Mouse (Mus musculus): ENCODE data around the gene Nadk2. TPM values are rescaled to one million over a fixed set of nuclear protein-coding genes. Genes with fewer than 3 reads are reported as not detected.

Nadk2 gene
- polyA plus RNA-seq, 1 experiment from 2014 or later = 23.4 TPM

GRCm38 (mm10) chr15:9073067-9073608 is 2.1 kb downstream of the Nadk2 start:
- 62% methylated on average over 12 of the region's 12 CpGs for WGBS
- Histone ChIP-seq H3K27ac (ENCODE audit: low read depth, low read length) (no peak overlapping the region), H3K9ac (ENCODE audit: low read length) (no peak overlapping the region), H3K9me3 (replicated peaks; ENCODE audit: control insufficient read depth, low read length) (no peaks in the 10 kb centered on the region), H3K4me3 (ENCODE audit: low read depth, low read length) (0 out of 2 replicates have a peak overlapping the region, but pooled peaks have one; percentile 88), H3K36me3 (ENCODE audit: control insufficient read depth, insufficient read depth, low read length) (no peaks in the 10 kb centered on the region), H3K4me2 (ENCODE audit: low read length) (peak overlapping the region; percentile 76), H3K4me1 (ENCODE audit: control insufficient read depth, insufficient read depth, low read length) (peaks cover 4% of the 10 kb centered on the region; the same call in 1 of the 2 replicates), H3K27me3 (replicated peaks; ENCODE audit: control insufficient read depth, insufficient read depth, low read length) (no peaks in the 10 kb centered on the region)
- ATAC-seq = no peak
- no peak for DNase-seq (ENCODE audit: low spot score)

DNA sequence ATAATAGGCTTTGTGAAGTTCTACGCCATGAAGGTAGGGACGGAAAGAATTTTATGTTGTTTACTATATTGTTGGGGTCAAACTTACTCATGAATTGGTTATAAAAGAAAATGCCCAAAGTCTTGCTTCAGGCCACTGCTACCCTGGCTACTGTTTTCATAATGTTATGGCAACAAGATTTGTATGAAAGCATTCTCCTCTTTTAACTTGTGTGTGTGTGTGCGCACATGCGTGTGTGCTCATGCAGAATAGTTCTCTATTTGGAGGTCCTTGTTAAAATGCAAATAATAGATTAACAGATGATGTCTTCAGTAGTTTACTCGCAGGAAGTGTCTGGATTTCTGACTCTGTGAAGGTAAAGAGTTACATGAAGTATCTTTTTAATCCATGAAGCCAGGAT is 2.6 kb downstream of the Nadk2 start:
- H3K4me1 ChIP-seq (ENCODE audit: control insufficient read depth, insufficient read depth, low read length) = peaks cover 4% of the 10 kb centered on the region; the same call in 1 of the 2 replicates
- H3K9me3 ChIP-seq (replicated peaks; ENCODE audit: control insufficient read depth, low read length) = no peaks in the 10 kb centered on the region
- WGBS = 76% methylated on average over 5 of the region's 5 CpGs
- H3K27me3 ChIP-seq (replicated peaks; ENCODE audit: control insufficient read depth, insufficient read depth, low read length) = no peaks in the 10 kb centered on the region
- no peak overlapping the region for H3K27ac ChIP-seq (ENCODE audit: low read depth, low read length)
- no peak for DNase-seq (ENCODE audit: low spot score)
- H3K4me2 ChIP-seq (ENCODE audit: low read length) = no peak overlapping the region; the same call in 1 of the 2 replicates
- no peak overlapping the region for H3K4me3 ChIP-seq (ENCODE audit: low read depth, low read length)
- no peak overlapping the region for H3K9ac ChIP-seq (ENCODE audit: low read length)
- no peak for ATAC-seq
- no peaks in the 10 kb centered on the region for H3K36me3 ChIP-seq (ENCODE audit: control insufficient read depth, insufficient read depth, low read length)

DNA sequence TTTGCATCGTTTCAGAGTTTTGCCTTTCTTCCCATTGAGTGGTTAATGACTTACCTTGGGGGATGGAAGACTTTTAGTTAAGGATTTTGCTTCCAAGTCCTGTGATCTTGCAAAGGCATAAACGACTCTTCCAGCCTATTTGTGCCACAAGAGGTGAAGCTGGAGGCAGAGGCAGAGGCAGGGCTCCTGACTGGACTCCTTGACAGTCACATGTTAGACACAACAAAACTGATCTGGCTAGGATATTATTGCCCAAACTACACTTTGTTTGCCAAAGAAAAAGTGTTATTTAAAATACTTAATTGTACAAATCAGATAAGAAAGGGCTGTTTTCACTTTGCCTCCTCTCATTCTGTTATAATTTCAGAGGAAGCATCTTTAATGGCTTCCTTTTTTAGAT is 3.1 kb downstream of the Nadk2 start:
- Histone ChIP-seq H3K9ac (ENCODE audit: low read length) (no peak overlapping the region), H3K27ac (ENCODE audit: low read depth, low read length) (no peak overlapping the region), H3K4me3 (ENCODE audit: low read depth, low read length) (no peak overlapping the region), H3K9me3 (replicated peaks; ENCODE audit: control insufficient read depth, low read length) (no peaks in the 10 kb centered on the region), H3K4me2 (ENCODE audit: low read length) (no peak overlapping the region), H3K36me3 (ENCODE audit: control insufficient read depth, insufficient read depth, low read length) (no peaks in the 10 kb centered on the region), H3K4me1 (ENCODE audit: control insufficient read depth, insufficient read depth, low read length) (peaks cover 4% of the 10 kb centered on the region), H3K27me3 (replicated peaks; ENCODE audit: control insufficient read depth, insufficient read depth, low read length) (no peaks in the 10 kb centered on the region)
- no peak for DNase-seq (ENCODE audit: low spot score)
- no peak for ATAC-seq
- WGBS = 19% methylated on average over 2 of the region's 2 CpGs

DNA sequence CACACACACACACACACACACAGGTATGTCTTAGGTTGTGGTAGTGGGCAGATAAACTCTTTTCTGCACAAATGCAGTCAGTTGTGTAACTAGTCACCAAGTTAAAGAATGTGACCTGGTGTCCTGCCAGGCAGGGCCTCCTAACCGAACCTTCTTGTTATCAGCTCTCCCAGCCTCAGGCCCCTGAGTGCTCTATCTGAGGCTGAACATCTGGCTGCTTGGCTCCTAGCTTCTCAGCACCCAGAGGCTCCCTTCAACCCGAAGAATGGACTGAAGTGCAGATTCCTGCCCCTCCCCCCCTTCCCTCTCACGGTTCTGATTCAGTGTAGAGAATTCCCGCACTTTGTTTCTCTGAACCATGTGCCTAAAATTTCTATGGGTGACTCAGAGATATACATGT is 3.6 kb downstream of the Nadk2 start:
- no peaks in the 10 kb centered on the region for H3K9me3 ChIP-seq (replicated peaks; ENCODE audit: control insufficient read depth, low read length)
- H3K4me1 ChIP-seq (ENCODE audit: control insufficient read depth, insufficient read depth, low read length) = peaks cover 4% of the 10 kb centered on the region
- H3K27ac ChIP-seq (ENCODE audit: low read depth, low read length) = no peak overlapping the region
- H3K27me3 ChIP-seq (replicated peaks; ENCODE audit: control insufficient read depth, insufficient read depth, low read length) = no peaks in the 10 kb centered on the region
- DNase-seq (ENCODE audit: low spot score) (no peak), ATAC-seq (no peak)
- no peak overlapping the region for H3K4me3 ChIP-seq (ENCODE audit: low read depth, low read length)
- no peaks in the 10 kb centered on the region for H3K36me3 ChIP-seq (ENCODE audit: control insufficient read depth, insufficient read depth, low read length)
- H3K9ac ChIP-seq (ENCODE audit: low read length) = no peak overlapping the region
- 23% methylated on average over 4 of the region's 4 CpGs for WGBS
- H3K4me2 ChIP-seq (ENCODE audit: low read length) = no peak overlapping the region

DNA sequence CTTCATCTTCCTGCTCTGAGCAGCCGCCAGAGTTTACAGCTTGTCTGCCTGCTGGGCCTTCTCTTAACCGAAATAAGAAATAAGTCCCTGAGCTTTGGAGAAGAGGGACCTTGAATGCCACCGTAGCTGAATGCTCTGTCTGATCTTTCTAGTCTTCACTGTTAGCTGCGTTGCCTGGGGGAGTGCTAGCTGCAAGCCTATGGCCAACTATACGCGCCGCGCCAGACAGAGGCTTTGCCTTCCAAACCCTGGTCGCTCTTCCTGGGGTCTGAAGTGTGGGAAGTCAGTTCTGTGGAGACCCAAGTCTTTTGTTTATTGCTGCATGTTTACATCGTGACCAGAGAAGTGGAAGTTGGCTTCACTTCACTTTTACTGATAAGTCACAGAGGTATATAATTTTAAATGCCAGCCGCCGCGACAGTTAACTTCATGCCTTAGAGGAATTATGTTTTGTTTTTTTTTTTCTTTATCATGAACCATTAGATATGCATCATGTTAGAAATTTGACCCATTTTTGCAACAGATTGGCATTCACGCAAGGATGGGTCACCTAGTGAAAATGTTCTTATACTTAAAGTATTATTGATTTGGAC is 4.6 kb downstream of the Nadk2 start:
- WGBS = 76% methylated on average over 14 of the region's 14 CpGs
- H3K27me3 ChIP-seq (replicated peaks; ENCODE audit: control insufficient read depth, insufficient read depth, low read length) = no peaks in the 10 kb centered on the region
- H3K4me2 ChIP-seq (ENCODE audit: low read length) = no peak overlapping the region
- no peak overlapping the region for H3K4me3 ChIP-seq (ENCODE audit: low read depth, low read length)
- ATAC-seq (no peak), DNase-seq (ENCODE audit: low spot score) (no peak)
- H3K9me3 ChIP-seq (replicated peaks; ENCODE audit: control insufficient read depth, low read length) = no peaks in the 10 kb centered on the region
- no peaks in the 10 kb centered on the region for H3K36me3 ChIP-seq (ENCODE audit: control insufficient read depth, insufficient read depth, low read length)
- H3K4me1 ChIP-seq (ENCODE audit: control insufficient read depth, insufficient read depth, low read length) = peaks cover 4% of the 10 kb centered on the region
- no peak overlapping the region for H3K9ac ChIP-seq (ENCODE audit: low read length)
- H3K27ac ChIP-seq (ENCODE audit: low read depth, low read length) = no peak overlapping the region

DNA sequence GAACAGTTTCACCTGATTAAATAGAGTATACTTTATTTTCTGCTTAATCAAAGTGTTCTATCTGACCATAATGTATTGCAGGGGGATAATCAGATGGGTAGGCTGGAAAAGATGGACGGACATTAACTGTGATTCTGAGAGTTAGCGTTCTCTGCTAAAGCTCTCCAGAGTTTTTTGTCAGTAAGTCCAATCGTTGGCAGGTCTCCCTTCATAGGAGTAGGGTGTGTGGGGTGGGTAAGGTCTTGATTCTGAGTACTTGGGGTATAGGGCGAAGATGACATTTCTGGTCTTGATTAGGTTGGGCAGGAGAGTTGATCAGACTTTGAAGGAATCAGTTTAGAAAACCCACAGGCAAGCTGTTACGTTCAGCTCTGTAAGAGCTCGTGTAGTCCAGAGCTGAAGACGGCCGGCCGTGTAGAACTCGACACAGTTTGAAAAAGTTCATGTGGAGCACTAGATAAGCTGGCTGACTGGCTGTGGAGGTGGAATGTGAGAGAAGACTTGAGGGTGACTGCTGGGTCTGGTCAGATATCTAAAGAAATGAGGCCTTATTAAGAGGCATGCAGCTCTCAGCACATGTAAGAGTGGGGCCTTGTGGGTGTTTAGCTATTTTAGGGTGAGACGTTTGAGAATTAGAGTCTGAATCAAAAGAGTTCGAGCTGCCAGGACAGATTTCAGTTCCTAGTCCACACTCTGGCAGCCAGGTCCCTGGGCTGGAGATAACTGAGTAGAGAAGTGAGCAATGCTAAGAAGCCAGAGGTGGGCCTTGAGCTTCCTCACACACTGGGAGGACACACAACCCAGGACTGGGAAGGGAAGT is 7.6 kb downstream of the Nadk2 start:
- no peaks in the 10 kb centered on the region for H3K36me3 ChIP-seq (ENCODE audit: control insufficient read depth, insufficient read depth, low read length)
- DNase-seq (ENCODE audit: low spot score) (no peak), ATAC-seq (no peak)
- no peaks in the 10 kb centered on the region for H3K9me3 ChIP-seq (replicated peaks; ENCODE audit: control insufficient read depth, low read length)
- H3K4me1 ChIP-seq (ENCODE audit: control insufficient read depth, insufficient read depth, low read length) = no peaks in the 10 kb centered on the region; the same call in 1 of the 2 replicates
- no peak overlapping the region for H3K4me3 ChIP-seq (ENCODE audit: low read depth, low read length)
- no peak overlapping the region for H3K9ac ChIP-seq (ENCODE audit: low read length)
- H3K27me3 ChIP-seq (replicated peaks; ENCODE audit: control insufficient read depth, insufficient read depth, low read length) = no peaks in the 10 kb centered on the region
- WGBS = 83% methylated on average over 12 of the region's 12 CpGs
- H3K27ac ChIP-seq (ENCODE audit: low read depth, low read length) = no peak overlapping the region
- no peak overlapping the region for H3K4me2 ChIP-seq (ENCODE audit: low read length)

DNA sequence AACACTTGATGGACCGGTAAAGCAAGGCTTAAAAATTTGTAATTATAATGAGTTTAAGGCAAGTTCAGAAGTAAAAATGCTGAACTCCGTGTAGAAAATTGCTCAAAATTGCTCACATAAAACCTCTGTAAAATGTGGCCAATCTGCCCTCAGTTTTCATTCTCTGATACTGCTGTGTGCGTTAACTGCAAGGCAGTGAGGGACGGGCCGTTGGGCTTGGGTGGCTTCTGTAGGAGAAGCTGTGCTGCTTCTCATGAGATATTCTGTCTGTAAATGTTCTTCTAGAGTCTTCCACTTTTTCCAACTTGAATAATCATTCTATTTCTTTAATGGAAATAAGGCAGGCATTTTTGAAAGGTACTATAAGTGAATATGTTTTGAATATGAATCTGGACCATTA is 8.6 kb downstream of the Nadk2 start:
- no peak for DNase-seq (ENCODE audit: low spot score)
- Histone ChIP-seq H3K27ac (ENCODE audit: low read depth, low read length) (no peak overlapping the region), H3K9me3 (replicated peaks; ENCODE audit: control insufficient read depth, low read length) (no peaks in the 10 kb centered on the region), H3K27me3 (replicated peaks; ENCODE audit: control insufficient read depth, insufficient read depth, low read length) (no peaks in the 10 kb centered on the region), H3K9ac (ENCODE audit: low read length) (no peak overlapping the region), H3K4me1 (ENCODE audit: control insufficient read depth, insufficient read depth, low read length) (no peaks in the 10 kb centered on the region; the same call in 1 of the 2 replicates), H3K4me2 (ENCODE audit: low read length) (no peak overlapping the region), H3K36me3 (ENCODE audit: control insufficient read depth, insufficient read depth, low read length) (0 out of 2 replicates have a peak, but pooled peaks cover 2% of the 10 kb centered on the region), H3K4me3 (ENCODE audit: low read depth, low read length) (no peak overlapping the region)
- ATAC-seq = no peak
- WGBS = 60% methylated on average over 5 of the region's 5 CpGs

DNA sequence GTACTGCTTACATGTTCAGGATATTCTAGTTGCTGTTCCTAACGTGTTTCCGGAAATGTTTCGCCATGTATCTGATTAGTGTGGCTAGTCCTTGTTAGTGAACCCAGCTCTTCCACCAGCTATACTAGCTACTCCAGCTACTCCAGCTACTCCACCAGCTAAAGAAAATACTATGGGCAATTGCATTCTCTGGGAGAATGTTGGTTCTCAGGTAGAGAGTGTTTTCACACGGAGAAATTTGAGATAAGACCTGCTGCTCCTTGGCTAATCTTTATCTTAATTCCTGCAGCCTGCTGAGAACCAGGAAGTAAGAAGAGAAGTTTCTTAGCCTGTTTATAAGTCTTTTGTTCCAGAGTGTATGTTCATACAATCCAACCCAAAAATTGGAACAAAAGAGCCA is 9.1 kb downstream of the Nadk2 start:
- H3K4me3 ChIP-seq (ENCODE audit: low read depth, low read length) = no peak overlapping the region
- no peaks in the 10 kb centered on the region; the same call in 1 of the 2 replicates for H3K4me1 ChIP-seq (ENCODE audit: control insufficient read depth, insufficient read depth, low read length)
- no peak for ATAC-seq
- DNase-seq (ENCODE audit: low spot score) = no peak
- 73% methylated on average over 4 of the region's 4 CpGs for WGBS
- no peak overlapping the region for H3K27ac ChIP-seq (ENCODE audit: low read depth, low read length)
- H3K9ac ChIP-seq (ENCODE audit: low read length) = no peak overlapping the region
- H3K27me3 ChIP-seq (replicated peaks; ENCODE audit: control insufficient read depth, insufficient read depth, low read length) = no peaks in the 10 kb centered on the region
- H3K9me3 ChIP-seq (replicated peaks; ENCODE audit: control insufficient read depth, low read length) = no peaks in the 10 kb centered on the region
- H3K4me2 ChIP-seq (ENCODE audit: low read length) = no peak overlapping the region
- peaks cover 4% of the 10 kb centered on the region; the same call in 1 of the 2 replicates for H3K36me3 ChIP-seq (ENCODE audit: control insufficient read depth, insufficient read depth, low read length)

DNA sequence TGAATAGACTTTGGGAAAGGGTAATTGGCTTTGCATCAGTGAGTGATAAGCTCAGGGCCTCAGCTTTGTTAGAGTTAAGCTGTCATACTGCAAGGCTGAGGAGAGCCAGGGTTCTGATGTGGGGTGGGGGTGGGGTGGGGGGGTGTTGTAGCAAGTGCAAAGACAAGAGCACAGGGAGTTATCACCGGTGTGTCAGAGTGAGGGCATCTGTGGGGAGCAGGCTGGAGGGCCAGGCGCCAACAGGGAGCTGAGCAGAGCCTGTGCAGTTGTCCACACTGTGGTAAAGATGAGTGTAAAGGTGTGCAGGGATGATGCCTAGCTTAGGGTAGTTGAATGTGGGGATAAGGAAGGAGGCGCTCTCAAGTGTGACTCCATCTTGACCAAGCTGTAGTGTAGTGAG is 10.2 kb downstream of the Nadk2 start:
- H3K4me1 ChIP-seq (ENCODE audit: control insufficient read depth, insufficient read depth, low read length) = no peaks in the 10 kb centered on the region; the same call in 1 of the 2 replicates
- no peak overlapping the region for H3K4me2 ChIP-seq (ENCODE audit: low read length)
- WGBS = 82% methylated on average over 3 of the region's 3 CpGs
- H3K36me3 ChIP-seq (ENCODE audit: control insufficient read depth, insufficient read depth, low read length) = peaks cover 4% of the 10 kb centered on the region; the same call in 1 of the 2 replicates
- H3K27me3 ChIP-seq (replicated peaks; ENCODE audit: control insufficient read depth, insufficient read depth, low read length) = no peaks in the 10 kb centered on the region
- H3K9me3 ChIP-seq (replicated peaks; ENCODE audit: control insufficient read depth, low read length) = no peaks in the 10 kb centered on the region
- no peak overlapping the region for H3K4me3 ChIP-seq (ENCODE audit: low read depth, low read length)
- no peak overlapping the region for H3K27ac ChIP-seq (ENCODE audit: low read depth, low read length)
- H3K9ac ChIP-seq (ENCODE audit: low read length) = no peak overlapping the region
- ATAC-seq = no peak
- DNase-seq (ENCODE audit: low spot score) = no peak

Data from forebrain, embryonic 14.5 days (tissue).